Mouse (Mus musculus) kidney, postnatal 10 days (tissue): ENCODE measurements around the gene Rnf185.

ENCODE experiments used
- DNase-seq: peaks from one replicate; pipeline ENCODE4 v3.0.0; 2021; ENCODE audit warnings: mixed read lengths

Rnf185 gene

DNA sequence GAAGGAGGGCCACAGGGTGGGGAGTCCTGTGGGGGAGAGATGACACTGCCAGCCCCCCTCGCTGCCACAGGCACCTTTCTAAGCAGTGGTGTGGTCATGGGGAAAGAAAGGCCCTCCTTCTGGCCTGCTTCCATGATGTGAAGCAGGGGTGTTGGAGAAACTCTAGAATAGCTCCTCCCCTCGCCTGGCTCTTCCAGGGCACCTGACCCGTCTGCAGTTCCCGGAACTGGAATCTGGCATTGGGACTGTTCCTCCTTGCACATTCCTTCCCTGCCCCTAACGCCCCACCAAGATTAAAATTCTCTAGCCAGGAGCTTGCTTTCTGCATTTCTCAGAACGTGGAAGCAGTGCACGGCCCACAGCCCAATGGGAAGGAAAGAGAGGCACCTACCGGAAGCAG, 59.6 kb downstream of the Rnf185 start:
- DNase-seq: peak; percentile 35

- DNase-seq: no peak
Measured at GRCm38 (mm10) chr11:3390789-3391188, 61.4 kb downstream of the Rnf185 start.

DNA sequence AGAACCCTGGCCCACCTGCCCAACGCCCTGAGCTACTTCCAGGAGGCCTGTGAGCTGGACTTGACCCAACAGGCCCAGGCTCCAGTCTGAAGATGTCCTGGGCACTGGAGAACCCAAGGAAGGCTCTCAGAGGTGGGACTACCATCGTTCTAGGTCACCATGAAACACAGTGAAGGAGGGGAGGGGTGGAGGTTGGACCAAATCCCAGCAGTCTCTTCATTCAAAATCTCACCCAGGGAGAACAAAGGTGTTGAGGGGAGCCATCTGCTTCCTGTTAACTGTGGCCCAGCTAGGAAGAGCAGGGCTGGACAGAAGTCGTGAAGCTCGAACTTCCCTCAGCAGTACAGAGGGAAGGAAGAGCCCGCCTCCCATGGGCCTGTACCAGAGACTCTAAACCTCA, 62.2 kb downstream of the Rnf185 start:
- no peak for DNase-seq

DNA sequence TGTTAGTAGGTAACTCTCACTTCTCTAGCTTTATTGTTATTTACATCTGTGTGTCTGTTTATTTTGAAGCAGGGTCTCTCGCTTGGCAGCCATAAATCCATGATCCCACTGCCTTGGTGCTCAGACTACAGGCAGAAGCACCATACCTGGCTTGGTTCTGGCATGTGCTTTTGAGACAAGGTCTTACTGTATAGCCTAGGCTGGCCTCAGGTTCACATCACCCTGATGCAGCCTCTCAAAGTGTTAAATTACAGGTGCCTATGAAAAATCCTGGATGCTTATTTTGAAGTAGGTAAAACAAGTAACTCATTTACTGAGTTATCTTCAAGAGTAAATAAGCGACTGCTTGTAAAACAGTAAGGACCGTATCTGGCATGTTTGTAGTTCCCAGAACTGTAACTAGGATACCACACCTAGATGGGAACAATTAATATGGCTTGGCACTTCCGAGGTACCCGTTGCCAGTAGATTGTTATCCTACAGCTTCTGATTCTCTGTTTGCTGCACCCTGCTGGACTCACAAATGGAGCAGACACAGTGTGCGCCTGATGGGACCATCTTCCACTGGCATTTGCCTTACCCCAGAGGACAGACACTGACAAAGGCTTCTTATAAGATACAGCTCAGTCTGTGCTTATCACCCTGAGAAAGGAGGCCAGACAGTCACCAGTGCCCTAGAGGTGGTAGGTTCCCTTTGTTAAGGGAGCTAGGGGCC, 64.5 kb downstream of the Rnf185 start:
- DNase-seq: no peak

DNA sequence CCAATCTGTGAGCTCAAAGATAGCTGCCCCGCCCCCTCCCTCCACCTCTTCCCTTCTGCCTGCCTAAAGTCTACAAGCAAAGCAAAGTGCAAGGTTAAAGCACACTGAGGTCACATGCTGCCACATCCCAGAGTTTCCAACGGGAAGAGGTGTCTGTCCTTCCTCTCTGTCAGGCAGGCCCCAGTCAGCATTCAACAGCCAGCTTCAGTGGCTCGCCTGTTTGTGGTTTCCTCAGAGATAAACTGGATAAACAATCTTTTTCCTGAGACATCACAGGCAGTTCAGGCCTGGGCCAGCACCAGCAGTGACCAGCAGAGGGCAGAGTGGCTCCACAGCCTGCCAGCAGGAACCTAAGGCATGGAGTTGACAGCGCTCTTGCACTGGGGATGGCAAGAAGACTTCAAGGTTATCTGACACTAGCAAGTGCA, 65.2 kb downstream of the Rnf185 start:
- DNase-seq: peak; percentile 93

DNA sequence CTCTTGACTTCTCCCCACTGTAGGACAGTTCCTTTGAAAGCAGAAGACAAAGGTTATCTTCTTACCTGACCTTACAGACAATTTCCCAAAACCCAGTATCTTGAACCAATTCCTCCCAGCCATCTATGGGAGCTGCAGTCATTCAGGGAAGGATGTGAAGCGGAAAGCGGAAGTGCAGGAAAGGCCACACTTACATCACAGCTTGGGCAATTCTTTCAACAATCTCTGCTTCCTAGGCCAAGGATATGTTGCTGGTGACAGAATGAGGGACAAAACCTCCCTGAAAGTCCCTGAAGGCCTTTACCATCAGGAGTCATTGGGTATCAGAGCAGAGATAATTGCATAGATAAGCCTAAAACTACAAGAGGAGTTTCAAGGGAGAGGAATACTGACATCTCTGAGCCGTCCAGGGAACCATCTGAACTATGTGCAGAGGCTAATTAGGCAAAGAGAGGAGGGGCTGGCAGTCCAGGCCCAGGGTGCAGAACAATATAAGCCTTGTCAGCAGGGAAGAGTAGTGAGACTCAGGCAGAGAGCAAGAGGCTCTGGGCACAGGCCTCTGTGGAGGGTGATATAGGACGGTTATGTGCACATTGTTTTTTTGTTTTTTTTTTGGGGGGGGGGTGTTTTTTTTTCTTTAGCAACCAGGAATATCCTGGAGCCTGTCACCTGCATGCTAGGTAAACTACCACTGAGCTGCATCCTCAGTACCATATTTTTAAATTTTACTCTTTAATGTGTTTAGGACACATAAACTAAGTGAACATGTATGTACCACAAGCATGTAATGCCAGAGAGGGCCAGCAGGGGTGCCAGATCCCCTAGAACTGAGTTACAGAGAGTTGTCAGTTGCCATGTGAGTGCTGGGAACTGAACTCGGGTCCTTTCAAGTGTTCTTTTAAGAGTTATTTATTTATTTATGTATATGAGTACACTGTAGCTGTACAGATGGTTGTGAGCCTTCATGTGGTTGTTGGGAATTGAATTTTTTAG, 69.3 kb downstream of the Rnf185 start:
- DNase-seq: no peak

DNA sequence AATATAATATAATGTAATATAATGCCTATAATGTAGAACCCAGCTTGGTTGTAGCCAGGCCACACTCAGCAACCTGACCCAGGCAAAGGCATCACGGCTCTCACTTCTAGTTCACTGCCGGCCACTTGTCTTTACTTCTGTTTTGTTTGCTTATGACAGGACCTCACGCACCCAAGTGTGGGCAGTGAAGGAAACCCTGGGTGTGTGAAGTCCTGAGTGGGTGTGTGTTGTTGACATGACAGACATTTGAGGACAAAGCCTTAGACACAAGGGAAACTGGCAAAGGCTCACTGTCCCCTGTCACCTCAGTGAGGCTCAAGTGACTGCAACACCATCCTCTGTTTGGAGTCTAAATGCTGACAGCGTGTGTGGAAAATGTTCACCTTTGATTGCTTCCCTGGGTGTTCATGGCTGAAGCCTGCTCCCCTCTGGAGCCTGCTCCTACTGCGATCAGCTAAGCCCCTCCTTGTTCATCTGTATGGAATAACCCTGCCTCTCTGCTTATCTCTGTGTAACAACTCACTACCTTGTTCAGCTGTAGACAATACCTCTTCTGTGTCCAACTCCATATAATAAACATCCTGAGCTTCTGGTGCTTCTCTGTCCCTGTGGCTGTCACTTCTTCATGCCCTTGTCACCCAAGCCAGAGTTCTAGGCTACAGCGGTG, 70.9 kb downstream of the Rnf185 start:
- DNase-seq: no peak

DNA sequence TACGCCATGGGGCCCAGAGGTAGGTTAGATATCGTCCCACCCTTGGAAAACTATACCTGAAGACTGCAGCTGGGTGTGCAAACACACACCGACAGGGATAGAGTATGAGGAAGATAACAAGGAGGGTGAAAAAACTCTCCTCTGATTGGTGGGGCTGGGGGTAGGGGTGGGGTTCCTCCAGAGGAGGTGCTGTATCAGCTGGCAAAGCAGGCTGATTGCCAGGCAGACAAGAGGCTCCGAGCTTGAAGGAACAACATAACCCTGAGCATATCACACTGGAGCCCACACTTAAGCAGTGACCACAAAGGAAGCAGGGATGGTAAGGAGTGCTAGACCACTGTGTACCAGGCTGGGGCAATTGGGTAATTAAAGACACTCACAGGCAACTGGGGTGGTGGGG, 72.7 kb downstream of the Rnf185 start:
- DNase-seq: no peak

DNA sequence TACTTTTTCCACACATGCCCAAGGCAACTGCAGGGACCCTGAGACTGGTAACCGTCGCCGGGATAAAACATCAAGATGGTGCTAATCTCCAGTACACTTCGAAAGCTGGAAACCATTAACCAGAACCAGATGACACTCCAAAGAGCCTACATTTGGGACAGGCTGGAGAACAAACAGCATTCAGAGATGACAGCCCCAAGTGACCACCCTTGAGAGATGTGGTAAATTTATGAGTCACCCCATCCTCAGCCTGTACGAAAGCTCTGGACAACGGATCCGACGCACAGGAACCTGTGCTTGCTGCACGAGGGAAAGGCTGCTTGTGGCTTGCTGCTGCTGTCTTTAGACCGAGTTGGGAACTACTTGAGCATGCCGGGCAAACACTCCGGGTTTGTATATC, 77.4 kb downstream of the Rnf185 start:
- no peak for DNase-seq

GRCm38 (mm10) chr11:3374293-3374645, 77.9 kb downstream of the Rnf185 start:
- no peak for DNase-seq

DNA sequence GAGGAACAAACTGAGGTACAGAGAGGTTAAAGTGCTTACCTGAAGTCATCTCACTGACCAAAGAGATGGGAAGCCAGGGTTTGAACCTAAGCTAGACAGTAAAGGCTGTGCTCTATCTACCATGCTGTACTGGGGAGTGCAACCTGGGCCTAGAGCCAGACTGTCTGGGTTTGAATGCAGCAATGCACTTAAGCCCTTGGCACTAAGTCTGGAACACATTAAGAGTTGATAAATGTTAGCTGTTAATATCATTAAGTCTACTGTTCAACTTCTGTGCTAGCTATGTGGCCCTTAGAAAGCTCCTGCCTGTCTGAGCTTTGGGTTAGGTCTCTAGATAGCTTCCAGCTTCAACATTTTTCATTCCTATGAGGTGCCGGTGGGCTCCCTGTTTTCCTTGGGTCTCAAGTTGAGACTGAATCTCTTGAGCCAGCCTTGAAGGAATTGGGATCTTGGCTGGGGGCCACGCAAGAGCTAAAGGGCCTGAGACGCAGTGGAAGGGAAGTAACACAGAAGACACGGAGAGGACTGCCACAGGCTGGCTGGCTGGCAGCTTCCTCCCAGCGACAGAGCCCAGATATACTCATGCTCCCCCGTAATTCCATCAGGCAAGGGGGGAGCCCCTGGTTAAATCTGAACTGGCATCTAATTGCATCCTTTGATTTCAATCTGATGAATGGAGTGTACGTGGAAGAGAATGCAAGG, 78.4 kb downstream of the Rnf185 start:
- DNase-seq: peak; percentile 50

- DNase-seq: no peak
Measured at GRCm38 (mm10) chr11:3371599-3372295, 80.4 kb downstream of the Rnf185 start.

DNA sequence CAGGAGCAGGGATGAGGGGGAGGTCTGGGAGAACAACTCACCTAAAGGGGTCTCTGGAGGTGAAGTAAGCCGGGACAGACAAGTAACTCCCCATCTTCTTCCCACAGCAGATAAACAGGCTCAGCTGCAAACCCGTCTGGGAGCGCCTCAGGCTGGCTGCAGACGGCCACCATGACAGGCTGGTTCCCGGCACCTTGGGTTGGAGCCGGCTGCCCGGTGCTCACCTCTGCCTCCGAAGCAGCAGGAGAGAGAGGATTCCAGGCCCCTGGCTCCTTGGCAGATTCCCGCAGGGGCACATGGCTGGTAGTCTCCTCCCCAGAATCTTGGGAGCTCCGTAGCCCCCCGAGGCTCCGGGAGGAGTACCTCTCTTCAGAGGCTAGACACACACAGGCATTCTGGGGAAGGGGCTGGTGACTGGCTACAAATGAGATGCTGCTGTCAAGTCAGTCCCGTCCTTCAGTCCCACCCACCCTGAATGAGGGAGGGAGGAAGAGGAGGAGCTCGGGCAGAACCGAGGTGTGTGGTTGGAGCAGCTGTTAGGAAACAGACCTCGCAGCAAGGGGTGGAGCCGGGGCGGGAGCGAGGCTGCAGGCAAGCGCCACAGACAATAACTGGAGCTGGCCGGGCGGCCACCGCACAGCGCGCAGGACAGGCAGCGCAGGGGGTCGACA, 81.1 kb downstream of the Rnf185 start:
- peak; percentile 88 for DNase-seq

DNA sequence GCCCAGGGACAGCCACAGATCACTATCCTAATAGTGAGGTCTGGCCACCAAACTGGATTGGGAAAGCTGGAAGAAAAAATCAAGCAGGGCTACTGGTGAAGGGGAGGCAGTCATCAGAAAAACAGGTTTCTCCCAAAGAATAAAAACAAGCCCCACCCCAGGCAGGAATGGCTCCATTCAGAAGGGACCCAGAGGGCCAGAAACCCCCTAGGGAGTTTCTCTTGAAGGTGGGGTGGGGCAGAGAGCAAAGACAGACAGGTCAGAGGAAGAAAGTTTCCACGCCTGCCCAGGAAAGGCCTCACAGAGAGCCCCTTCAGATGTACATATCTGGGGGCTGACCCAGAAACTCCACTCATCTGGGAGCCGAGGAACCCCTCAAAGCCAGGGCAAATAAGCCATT, 82.0 kb downstream of the Rnf185 start:
- no peak for DNase-seq

GRCm38 (mm10) chr11:3369449-3369848, 82.7 kb downstream of the Rnf185 start:
- no peak for DNase-seq

DNA sequence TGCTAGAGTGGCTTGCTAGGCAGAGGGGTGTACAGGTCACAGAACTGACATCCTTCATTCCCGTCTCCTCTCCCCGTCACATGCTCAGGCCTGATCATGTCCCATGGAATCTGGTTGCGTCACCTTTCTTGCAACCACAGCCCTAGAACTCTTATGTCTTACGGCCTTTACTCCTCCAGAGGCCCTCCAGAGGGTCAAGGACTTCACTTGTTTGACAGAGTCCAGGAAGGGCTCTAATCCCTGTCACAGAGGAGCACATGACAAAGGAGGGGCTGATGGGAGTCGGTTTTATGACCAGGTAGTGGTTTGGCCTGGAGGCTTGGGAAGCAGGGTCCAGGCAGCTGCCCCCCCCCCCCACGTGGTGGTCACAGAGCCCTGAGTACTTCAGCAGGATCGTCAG, 83.2 kb downstream of the Rnf185 start:
- no peak for DNase-seq

GRCm38 (mm10) chr11:3366411-3366810, 85.8 kb downstream of the Rnf185 start:
- DNase-seq: no peak
